Comparison of ENCODE assay signal across 8 mouse cellular contexts in genomic region chr4:58912629-58913335, GRCm38 (mm10). TPM values are rescaled to one million over a fixed set of nuclear protein-coding genes. Genes with fewer than 3 reads are reported as not detected.
DNase-seq lines count a peak whose midpoint lies in the region; ATAC-seq and TF ChIP-seq lines count a peak whose summit lies in the region.

TSS of gene Ecpas (minus strand) at chr4:58912749.

- H3K4me3 ChIP-seq in ES-E14 (ENCODE audit: insufficient read depth in 1 of 2, low read depth in 1 of 2, low read length in 2 of 2, poor library complexity in 1 of 2, severe bottlenecking in 1 of 2): peak within 1 kb of the TSS; percentile 86 to 92
- H3K4me3 ChIP-seq in lung, embryonic 15.5 days: peak within 1 kb of the TSS; percentile 92

- ATAC-seq in frontal cortex, adult (ENCODE audit: low TSS enrichment): peak; percentile 66
- ATAC-seq in hematopoietic stem cell, adult 5-6 weeks (replicated peaks in 1 of 2; ENCODE audit: insufficient read depth in 1 of 2, low FRiP score in 2 of 2, low TSS enrichment in 1 of 2, low read depth in 1 of 2, poor library complexity in 2 of 2, severe bottlenecking in 2 of 2): peak; percentile 69 to 73
- ATAC-seq in lung, embryonic 15.5 days (ENCODE audit: borderline replicate concordance, extremely low read depth, low FRiP score, low TSS enrichment): peak; percentile 77

- 3% methylated on average over 40 of the region's 43 CpGs for WGBS in lung, embryonic 15.5 days

- H3K27ac ChIP-seq in ES-E14 (ENCODE audit: insufficient read depth, low read depth, low read length, poor library complexity, severe bottlenecking): no peak within 1 kb of the TSS
- H3K27ac ChIP-seq in lung, embryonic 15.5 days: peak within 1 kb of the TSS; percentile 96

- peak within 1 kb of the TSS; percentile 95 for H3K9ac ChIP-seq in ES-E14 (ENCODE audit: insufficient read depth, low read depth, low read length, poor library complexity, severe bottlenecking)
- H3K9ac ChIP-seq in lung, embryonic 15.5 days: peak within 1 kb of the TSS; percentile 91

- peak within 1 kb of the TSS; percentile 82 for H3K4me2 ChIP-seq in lung, embryonic 15.5 days

- H3K36me3 ChIP-seq in ES-E14 (ENCODE audit: control insufficient read depth, insufficient read depth, low read length, poor library complexity, severe bottlenecking): no peaks in the 10 kb centered on the region
- H3K36me3 ChIP-seq in lung, embryonic 15.5 days: no peaks in the 10 kb centered on the region

- H3K4me1 ChIP-seq in ES-E14 (ENCODE audit: control insufficient read depth in 2 of 2, insufficient read depth in 2 of 2, low read length in 2 of 2, poor library complexity in 1 of 2): peaks cover 0 to 2% of the 10 kb centered on the region in 2 experiments; a peak in 1 of 4 replicates
- peaks cover 17% of the 10 kb centered on the region for H3K4me1 ChIP-seq in lung, embryonic 15.5 days

- H3K9me3 ChIP-seq in ES-E14 (ENCODE audit: control insufficient read depth, insufficient read depth, low read depth, low read length): no peaks in the 10 kb centered on the region
- no peaks in the 10 kb centered on the region for H3K9me3 ChIP-seq in lung, embryonic 15.5 days

- no peaks in the 10 kb centered on the region for H3K27me3 ChIP-seq in lung, embryonic 15.5 days

- no peak for DNase-seq in ES-E14 (ENCODE audit: low read depth, low spot score)
- DNase-seq in c-Kit-positive CD71-positive TER-119-positive erythroid progenitor cells, embryonic 14.5 days (ENCODE audit: low spot score): peak; percentile 79
- peak; percentile 30 for DNase-seq in layer of hippocampus, adult 9-10 months (ENCODE audit: low spot score)
- peak; percentile 84 for DNase-seq in ovary, postnatal 36 days (ENCODE audit: low spot score)
- peak; percentile 63 to 71 for DNase-seq in thymus, postnatal 10 days (ENCODE audit: low spot score in 2 of 2)

- in situ Hi-C loops in ES-E14 (cut with MboI; ENCODE audit: low sequenced_read_pairs in 2 of 2, unreplicated experiment in 2 of 2): no loop called here

TF ChIP-seq in ES-E14, 5 proteins besides CTCF, POLR2A, EP300 and RAD21:
- TF ChIP-seq ZC3H11A (IDR thresholded peaks at IDR 0.05; ENCODE audit: borderline replicate concordance, low read depth, low read length) (no peak), MAFK (IDR thresholded peaks at IDR 0.05; ENCODE audit: insufficient read depth, low read depth, low read length) (no peak), HCFC1 (IDR thresholded peaks at IDR 0.05; ENCODE audit: borderline replicate concordance, insufficient read depth, low read length) (no peak), CHD2 (IDR thresholded peaks at IDR 0.05; ENCODE audit: low read depth, low read length) (no peak), ZNF384 (IDR thresholded peaks at IDR 0.05; ENCODE audit: low read depth, low read length) (no peak)
TF ChIP-seq in ES-E14: peak in this region for 0.

RNA-seq across cellular contexts. Expression of gene Ecpas, which starts in this region (rescaled TPM):
- 10.6 and 23.9 TPM in 2 replicates for total RNA-seq in ES-E14 (2012; rRNA removed)
- 76.4 and 95.9 TPM in 2 replicates for total RNA-seq in hematopoietic stem cell, adult 5-6 weeks (2017)
- polyA plus RNA-seq in lung, embryonic 15.5 days (2015; fragmentation: Nextera tagmentation; extraction: Ambion mirVana): 26.6 and 26.7 TPM in 2 replicates
